In the genomic region with DNA sequence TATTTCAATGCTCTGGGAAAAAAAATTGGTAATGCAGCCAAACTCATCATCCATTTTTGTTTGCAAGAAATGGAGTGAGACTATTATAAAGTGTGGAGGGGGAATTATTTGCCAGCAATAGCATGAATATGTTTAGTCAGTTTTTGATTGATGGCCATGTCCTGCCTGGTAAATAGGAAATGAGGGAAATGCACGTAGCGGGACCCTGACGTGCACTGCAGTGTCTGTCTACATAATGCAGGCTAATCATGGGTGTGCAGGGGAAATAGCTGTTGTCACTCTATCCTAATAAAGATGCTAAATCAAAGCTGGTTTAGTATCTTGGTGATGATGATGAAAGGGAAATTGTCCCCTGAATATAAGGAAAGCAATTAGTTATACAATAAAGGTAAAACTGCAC, we compare ENCODE assay signal across 19 mouse cellular contexts.
DNase-seq lines count a peak whose midpoint lies in the region; ATAC-seq and TF ChIP-seq lines count a peak whose summit lies in the region.
"Had no signal": no experiment of that assay in that cellular context is flagged by ENCODE, and none has a peak within 500 bp of the region (broad histone marks: within the 10 kb centered on the region; RNA-seq: fewer than 3 reads in every experiment).

No protein-coding gene starts in this region.

- no peaks in the 10 kb centered on the region for H3K36me3 ChIP-seq in heart, embryonic 13.5 days
- no peaks in the 10 kb centered on the region for H3K36me3 ChIP-seq in heart, embryonic 11.5 days (ENCODE audit: control insufficient read depth, insufficient read depth, low read length)
- H3K36me3 ChIP-seq in heart, postnatal 0 days (replicated peaks; ENCODE audit: control insufficient read depth, insufficient read depth, low read length): no peaks in the 10 kb centered on the region
- H3K36me3 ChIP-seq in lung, embryonic 16.5 days (ENCODE audit: control insufficient read depth, insufficient read depth, low read length): no peaks in the 10 kb centered on the region
- H3K36me3 ChIP-seq: embryonic facial prominence, embryonic 12.5 days; forebrain, embryonic 15.5 days; G1E; hindbrain, embryonic 13.5 days; intestine, embryonic 15.5 days had no signal

- no peak for DNase-seq in heart, postnatal 0 days (ENCODE audit: low spot score)
- DNase-seq in heart, postnatal 14 days: no peak
- no peak for DNase-seq in lung, postnatal 36 days
- no peak for DNase-seq in adipocyte (ENCODE audit: low spot score)
- DNase-seq: adrenal gland, postnatal 10 days; B cell, adult 2 months; cerebellum, adult 11-12 months; cerebellum, adult 9-10 months; gastrocnemius, postnatal 36 days had no signal

- WGBS in heart, embryonic 13.5 days: 55% methylated on average over 3 of the region's 3 CpGs
- WGBS in heart, embryonic 11.5 days (ENCODE audit: insufficient replicate concordance): 53% methylated on average over 3 of the region's 3 CpGs
- 26% methylated on average over 3 of the region's 3 CpGs for WGBS in heart, postnatal 0 days
- 33% methylated on average over 3 of the region's 3 CpGs for WGBS in lung, embryonic 16.5 days

- TF ChIP-seq EP300 in heart, postnatal 0 days (IDR thresholded peaks at IDR 0.05; ENCODE audit: low read depth): no peak

- TF ChIP-seq CTCF in heart, postnatal 0 days (IDR thresholded peaks at IDR 0.05; ENCODE audit: low read depth): no peak

- intact Hi-C loops in heart, postnatal 14 days (cut with DNase I): no loop called here

- ATAC-seq in heart, embryonic 13.5 days (ENCODE audit: extremely low read depth, insufficient number of reproducible peaks, low FRiP score, low TSS enrichment): no peak
- ATAC-seq in heart, embryonic 11.5 days (replicated peaks; ENCODE audit: insufficient number of reproducible peaks, low FRiP score, low TSS enrichment): no peak
- no peak for ATAC-seq in heart, postnatal 0 days (ENCODE audit: insufficient read depth, low read depth)
- ATAC-seq in lung, embryonic 16.5 days (ENCODE audit: low read depth): peak; percentile 65; the same call in 1 of the 2 replicates
- ATAC-seq: CD4-positive, CD25-positive, alpha-beta regulatory T cell, adult 4 months; forebrain, embryonic 15.5 days; hindbrain, postnatal 0 days had no signal

- H3K27ac ChIP-seq in heart, embryonic 13.5 days (replicated peaks): peak overlapping the region; percentile 68
- H3K27ac ChIP-seq in heart, embryonic 11.5 days (ENCODE audit: low read depth, low read length): no peak overlapping the region
- peak overlapping the region; percentile 81 for H3K27ac ChIP-seq in heart, postnatal 0 days (ENCODE audit: low read depth)
- H3K27ac ChIP-seq in lung, embryonic 16.5 days (ENCODE audit: low read length): no peak overlapping the region
- H3K27ac ChIP-seq: embryonic facial prominence, embryonic 12.5 days; forebrain, embryonic 15.5 days; hindbrain, embryonic 13.5 days; hindbrain, postnatal 0 days; intestine, embryonic 15.5 days had no signal

- H3K4me3 ChIP-seq in heart, embryonic 13.5 days: no peak overlapping the region
- H3K4me3 ChIP-seq in heart, embryonic 11.5 days (ENCODE audit: low read depth, low read length): no peak overlapping the region
- H3K4me3 ChIP-seq in heart, postnatal 0 days (ENCODE audit: low read depth, low read length): no peak overlapping the region
- H3K4me3 ChIP-seq in lung, embryonic 16.5 days (ENCODE audit: low read length): no peak overlapping the region
- H3K4me3 ChIP-seq: embryonic facial prominence, embryonic 12.5 days; forebrain, embryonic 15.5 days; hindbrain, embryonic 13.5 days; intestine, embryonic 15.5 days had no signal

- H3K4me1 ChIP-seq in heart, embryonic 13.5 days: peaks cover 16% of the 10 kb centered on the region
- no peaks in the 10 kb centered on the region; the same call in 1 of the 2 replicates for H3K4me1 ChIP-seq in heart, embryonic 11.5 days (ENCODE audit: control insufficient read depth, insufficient read depth, low read length)
- H3K4me1 ChIP-seq in heart, postnatal 0 days (ENCODE audit: control insufficient read depth, insufficient read depth): no peaks in the 10 kb centered on the region
- peaks cover 6% of the 10 kb centered on the region; the same call in 1 of the 2 replicates for H3K4me1 ChIP-seq in lung, embryonic 16.5 days (replicated peaks; ENCODE audit: control insufficient read depth, insufficient read depth, low read length)
- H3K4me1 ChIP-seq: embryonic facial prominence, embryonic 12.5 days; intestine, embryonic 15.5 days had no signal

- H3K4me2 ChIP-seq in heart, embryonic 13.5 days: no peak overlapping the region
- no peak overlapping the region for H3K4me2 ChIP-seq in heart, embryonic 11.5 days
- peak overlapping the region; percentile 12; the same call in 1 of the 2 replicates for H3K4me2 ChIP-seq in heart, postnatal 0 days (ENCODE audit: low read depth, low read length)
- no peak overlapping the region for H3K4me2 ChIP-seq in lung, embryonic 16.5 days (ENCODE audit: low read depth, low read length)
- H3K4me2 ChIP-seq: embryonic facial prominence, embryonic 12.5 days; forebrain, embryonic 15.5 days; hindbrain, embryonic 13.5 days; intestine, embryonic 15.5 days had no signal

- no peaks in the 10 kb centered on the region for H3K9me3 ChIP-seq in heart, embryonic 13.5 days
- H3K9me3 ChIP-seq in heart, embryonic 11.5 days (replicated peaks; ENCODE audit: control insufficient read depth, low read length): no peaks in the 10 kb centered on the region
- no peaks in the 10 kb centered on the region for H3K9me3 ChIP-seq in heart, postnatal 0 days (replicated peaks; ENCODE audit: control insufficient read depth, low read length)
- no peaks in the 10 kb centered on the region for H3K9me3 ChIP-seq in lung, embryonic 16.5 days (ENCODE audit: control insufficient read depth, low read length)
- H3K9me3 ChIP-seq: embryonic facial prominence, embryonic 12.5 days; forebrain, embryonic 15.5 days; hindbrain, embryonic 13.5 days; intestine, embryonic 15.5 days had no signal

- no peaks in the 10 kb centered on the region for H3K27me3 ChIP-seq in heart, embryonic 13.5 days (replicated peaks)
- no peaks in the 10 kb centered on the region for H3K27me3 ChIP-seq in heart, embryonic 11.5 days (ENCODE audit: control insufficient read depth, insufficient read depth, low read length)
- H3K27me3 ChIP-seq in heart, postnatal 0 days (ENCODE audit: control insufficient read depth, insufficient read depth, low read length): no peaks in the 10 kb centered on the region
- no peaks in the 10 kb centered on the region for H3K27me3 ChIP-seq in lung, embryonic 16.5 days (ENCODE audit: control insufficient read depth, insufficient read depth, low read depth, low read length)
- H3K27me3 ChIP-seq: embryonic facial prominence, embryonic 12.5 days; forebrain, embryonic 15.5 days; hindbrain, embryonic 13.5 days; intestine, embryonic 15.5 days had no signal

- H3K9ac ChIP-seq in heart, embryonic 13.5 days: no peak overlapping the region
- H3K9ac ChIP-seq in heart, embryonic 11.5 days (ENCODE audit: low read depth, low read length): no peak overlapping the region
- H3K9ac ChIP-seq in heart, postnatal 0 days (replicated peaks; ENCODE audit: low read depth, low read length): no peak overlapping the region
- no peak overlapping the region for H3K9ac ChIP-seq in lung, embryonic 16.5 days (ENCODE audit: low read length)
- H3K9ac ChIP-seq: embryonic facial prominence, embryonic 12.5 days; forebrain, embryonic 15.5 days; hindbrain, embryonic 13.5 days; intestine, embryonic 15.5 days had no signal

Comparison
In these comparisons a context has a peak if more than half of its experiments do, and no peak if none do; other contexts are left out.
1. H3K27ac ChIP-seq: peak in heart, embryonic 13.5 days (single experiment) and heart, postnatal 0 days (single experiment); none in heart, embryonic 11.5 days (single experiment) and lung, embryonic 16.5 days (single experiment).